Mouse (Mus musculus): Measurements from ENCODE around the gene Sept11. TPM values are rescaled to one million over a fixed set of nuclear protein-coding genes. Genes with fewer than 3 reads are reported as not detected.
A peak's percentile ranks its signal among the peaks of the same experiment; 100 is the strongest.

Gene Sept11
- polyA plus RNA-seq, 1 experiment from 2014 or later: 155 TPM

DNA sequence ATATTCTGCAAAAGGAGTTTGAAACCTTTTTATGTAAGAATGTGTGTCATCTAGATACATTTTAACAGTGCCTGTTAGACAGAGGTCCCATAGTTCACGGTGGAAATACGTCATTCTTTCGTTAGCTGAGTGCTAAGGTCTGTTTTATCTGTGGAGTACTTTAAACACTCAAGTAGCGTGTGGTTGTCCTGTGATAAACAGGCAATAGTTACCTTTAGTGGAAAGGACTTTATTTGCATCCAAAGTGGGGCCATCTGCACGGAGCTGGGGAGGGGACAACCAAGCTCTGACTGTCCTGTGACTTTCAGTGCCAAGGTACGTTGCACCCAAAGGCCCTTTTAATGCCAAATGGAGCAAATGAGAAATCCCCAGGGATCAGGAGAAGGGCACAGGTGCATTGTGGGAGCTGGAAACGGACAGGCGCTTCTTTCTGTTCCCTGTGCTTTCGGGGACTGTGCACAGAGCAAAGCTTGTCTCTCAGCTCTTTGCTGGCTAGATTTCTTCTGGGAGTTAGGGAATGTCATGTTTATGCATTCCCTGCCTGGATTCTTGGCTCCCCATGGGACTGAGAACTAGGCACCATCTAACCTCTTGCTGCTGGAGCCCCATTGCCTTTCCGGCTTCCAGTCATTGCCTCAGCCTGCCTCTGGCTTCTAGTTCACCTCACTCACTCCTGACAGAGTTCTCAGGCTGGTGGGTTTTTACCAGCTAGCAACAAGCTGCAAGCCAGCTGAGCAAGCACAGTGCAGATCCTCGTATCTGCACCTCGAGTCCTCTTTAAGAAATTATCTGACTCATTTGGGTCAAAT, 56.9 kb downstream of the Sept11 start:
- H3K27me3 ChIP-seq (ENCODE audit: control insufficient read depth, insufficient read depth, low read length): no peaks in the 10 kb centered on the region
- ATAC-seq (ENCODE audit: low FRiP score): no peak
- H3K9me3 ChIP-seq (ENCODE audit: control insufficient read depth, low read length): no peaks in the 10 kb centered on the region
- whole genome bisulfite sequencing: 80% methylated on average over 12 of the region's 12 CpGs
- H3K4me3 ChIP-seq (replicated peaks; ENCODE audit: low read length): no peak overlapping the region
- H3K9ac ChIP-seq: no peak overlapping the region
- no peak for DNase-seq (ENCODE audit: low spot score)
- peaks cover 6% of the 10 kb centered on the region; the same call in 1 of the 2 replicates for H3K4me1 ChIP-seq (replicated peaks; ENCODE audit: control insufficient read depth, insufficient read depth, low read length)
- H3K4me2 ChIP-seq (replicated peaks): no peak overlapping the region
- no peak overlapping the region for H3K27ac ChIP-seq
- peaks cover 23% of the 10 kb centered on the region for H3K36me3 ChIP-seq (replicated peaks; ENCODE audit: control insufficient read depth, insufficient read depth)

DNA sequence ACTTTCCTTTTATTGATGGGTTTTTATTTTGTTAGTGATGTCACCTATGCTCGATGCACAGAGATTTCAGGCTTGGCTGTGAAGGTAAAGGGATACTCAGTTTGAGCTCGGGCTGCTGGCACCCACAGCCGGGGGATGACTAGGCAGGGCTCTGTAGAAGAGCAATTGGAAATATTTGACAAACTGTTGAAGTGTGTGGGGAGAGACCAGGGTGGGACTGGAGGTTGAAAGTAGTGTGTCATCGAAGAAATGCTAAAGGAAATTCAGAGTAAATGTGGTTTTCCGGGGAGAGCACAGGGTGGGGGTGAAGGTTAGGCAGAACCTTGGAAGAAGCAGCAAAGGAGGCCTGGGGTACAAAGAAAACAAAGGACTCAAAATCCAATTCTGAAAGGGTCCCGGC, 58.7 kb downstream of the Sept11 start:
- WGBS: 78% methylated on average over 6 of the region's 6 CpGs
- Histone ChIP-seq H3K9ac (no peak overlapping the region), H3K4me1 (replicated peaks; ENCODE audit: control insufficient read depth, insufficient read depth, low read length) (0 out of 2 replicates have a peak, but pooled peaks cover 2% of the 10 kb centered on the region), H3K27ac (no peak overlapping the region), H3K4me3 (replicated peaks; ENCODE audit: low read length) (no peak overlapping the region), H3K27me3 (ENCODE audit: control insufficient read depth, insufficient read depth, low read length) (no peaks in the 10 kb centered on the region), H3K9me3 (ENCODE audit: control insufficient read depth, low read length) (no peaks in the 10 kb centered on the region), H3K4me2 (replicated peaks) (no peak overlapping the region), H3K36me3 (replicated peaks; ENCODE audit: control insufficient read depth, insufficient read depth) (peaks cover 34% of the 10 kb centered on the region)
- DNase-seq (ENCODE audit: low spot score): no peak
- ATAC-seq (ENCODE audit: low FRiP score): no peak

DNA sequence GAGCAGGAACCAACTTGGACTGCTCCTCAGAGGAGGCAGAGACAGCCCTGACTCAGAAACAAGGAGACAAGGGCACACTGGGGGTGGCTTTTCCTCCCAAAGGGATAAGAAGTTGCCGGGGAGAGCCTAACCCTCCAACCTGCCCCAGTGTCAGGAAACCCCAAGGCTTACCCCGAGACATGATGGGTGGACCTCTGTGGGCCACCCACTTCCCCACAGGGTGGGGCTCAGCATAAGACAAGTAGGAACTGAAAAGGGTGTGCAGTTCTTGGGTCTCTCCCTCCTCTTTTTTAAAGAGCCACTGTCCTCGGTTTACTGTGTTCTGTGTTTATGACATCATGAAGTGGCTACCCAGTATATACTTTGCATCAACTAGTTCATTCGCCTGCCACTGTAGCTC, 59.2 kb downstream of the Sept11 start:
- ATAC-seq (ENCODE audit: low FRiP score): no peak
- WGBS: 91% methylated on average over 4 of the region's 4 CpGs
- H3K4me1 ChIP-seq (replicated peaks; ENCODE audit: control insufficient read depth, insufficient read depth, low read length): 0 out of 2 replicates have a peak, but pooled peaks cover 2% of the 10 kb centered on the region
- DNase-seq (ENCODE audit: low spot score): no peak
- H3K27ac ChIP-seq: no peak overlapping the region
- no peak overlapping the region for H3K4me2 ChIP-seq (replicated peaks)
- no peak overlapping the region for H3K9ac ChIP-seq
- no peak overlapping the region for H3K4me3 ChIP-seq (replicated peaks; ENCODE audit: low read length)
- H3K9me3 ChIP-seq (ENCODE audit: control insufficient read depth, low read length): no peaks in the 10 kb centered on the region
- no peaks in the 10 kb centered on the region for H3K27me3 ChIP-seq (ENCODE audit: control insufficient read depth, insufficient read depth, low read length)
- peaks cover 39% of the 10 kb centered on the region for H3K36me3 ChIP-seq (replicated peaks; ENCODE audit: control insufficient read depth, insufficient read depth)

DNA sequence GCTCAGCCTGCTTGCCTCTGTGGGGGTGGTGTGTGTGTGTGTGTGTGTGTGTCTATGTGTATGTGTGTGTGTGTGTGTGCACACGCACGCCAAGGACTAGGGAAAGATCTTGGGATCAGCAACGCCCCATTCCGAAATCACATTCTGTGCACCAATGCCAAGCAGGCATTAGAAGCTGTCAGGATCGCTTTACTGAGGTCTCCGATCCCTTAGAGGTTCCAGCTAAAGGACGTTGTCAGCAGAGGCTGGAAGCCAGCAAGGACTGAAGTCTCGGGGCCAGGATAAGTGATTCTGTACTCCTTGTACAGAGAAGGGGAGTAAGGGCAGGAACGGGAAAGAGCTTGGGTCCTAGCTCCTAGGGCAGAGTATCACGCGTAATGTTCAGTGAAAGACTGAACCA, 61.2 kb downstream of the Sept11 start:
- H3K4me1 ChIP-seq (replicated peaks; ENCODE audit: control insufficient read depth, insufficient read depth, low read length): 0 out of 2 replicates have a peak, but pooled peaks cover 2% of the 10 kb centered on the region
- H3K27ac ChIP-seq: no peak overlapping the region
- peaks cover 37% of the 10 kb centered on the region for H3K36me3 ChIP-seq (replicated peaks; ENCODE audit: control insufficient read depth, insufficient read depth)
- no peak overlapping the region for H3K4me3 ChIP-seq (replicated peaks; ENCODE audit: low read length)
- H3K27me3 ChIP-seq (ENCODE audit: control insufficient read depth, insufficient read depth, low read length): no peaks in the 10 kb centered on the region
- 86% methylated on average over 11 of the region's 11 CpGs for WGBS
- DNase-seq (ENCODE audit: low spot score) (no peak), ATAC-seq (ENCODE audit: low FRiP score) (no peak)
- no peak overlapping the region for H3K9ac ChIP-seq
- H3K4me2 ChIP-seq (replicated peaks): no peak overlapping the region
- no peaks in the 10 kb centered on the region for H3K9me3 ChIP-seq (ENCODE audit: control insufficient read depth, low read length)

DNA sequence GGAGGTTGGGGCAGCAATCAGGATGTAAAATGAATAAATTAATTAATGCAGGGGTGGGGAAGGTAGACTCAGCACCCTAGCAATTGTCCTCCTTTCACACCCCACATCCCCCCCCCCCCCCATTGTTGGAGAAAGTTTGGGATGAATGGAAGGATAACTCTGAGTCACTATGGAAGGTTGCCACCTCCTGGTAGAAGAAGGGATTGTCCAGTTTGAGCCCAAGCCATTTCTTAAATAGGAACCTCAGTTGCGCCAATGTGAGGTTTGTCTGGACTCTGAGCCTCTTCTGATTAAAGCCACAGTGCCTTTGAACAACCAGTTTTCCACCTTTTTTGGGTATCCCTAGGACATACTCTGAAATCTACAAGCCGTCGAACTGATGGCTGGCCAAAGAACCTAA, 70.3 kb downstream of the Sept11 start:
- 80% methylated on average over 3 of the region's 3 CpGs for WGBS
- Histone ChIP-seq H3K4me1 (replicated peaks; ENCODE audit: control insufficient read depth, insufficient read depth, low read length) (no peaks in the 10 kb centered on the region), H3K9ac (no peak overlapping the region), H3K4me3 (replicated peaks; ENCODE audit: low read length) (no peak overlapping the region), H3K36me3 (replicated peaks; ENCODE audit: control insufficient read depth, insufficient read depth) (peaks cover 65% of the 10 kb centered on the region), H3K27me3 (ENCODE audit: control insufficient read depth, insufficient read depth, low read length) (no peaks in the 10 kb centered on the region), H3K27ac (no peak overlapping the region), H3K4me2 (replicated peaks) (no peak overlapping the region), H3K9me3 (ENCODE audit: control insufficient read depth, low read length) (no peaks in the 10 kb centered on the region)
- DNase-seq (ENCODE audit: low spot score): peak; percentile 76
- no peak for ATAC-seq (ENCODE audit: low FRiP score)

DNA sequence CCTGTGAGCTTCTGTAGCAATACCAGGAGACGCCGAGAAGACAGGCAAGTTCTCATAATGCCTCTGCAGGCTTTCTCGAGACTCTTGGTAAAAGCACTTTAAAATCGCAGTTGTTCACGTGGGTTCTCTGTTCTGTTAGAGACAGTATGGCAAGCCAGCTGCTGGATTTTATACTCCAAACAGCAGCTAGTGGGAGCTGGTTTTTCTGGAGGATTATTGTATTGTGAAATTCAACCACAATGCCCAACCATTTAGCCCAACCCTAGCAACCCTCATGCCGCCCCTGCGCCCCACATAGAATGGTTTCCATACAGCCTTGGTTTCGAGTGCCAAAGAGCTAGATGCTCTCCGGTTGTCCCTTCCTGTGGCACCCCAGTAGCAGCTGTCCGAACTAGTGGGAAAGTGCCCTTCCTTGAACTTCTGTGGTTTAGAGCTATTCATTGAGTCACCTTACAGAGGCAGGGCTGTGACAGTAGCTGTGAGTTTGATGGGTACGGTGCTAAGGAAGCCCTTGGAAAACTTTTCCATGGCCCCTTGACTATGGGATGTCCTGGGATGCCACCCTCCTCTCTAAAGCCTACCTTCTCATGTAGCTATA, 74.8 kb downstream of the Sept11 start:
- 91% methylated on average over 11 of the region's 11 CpGs for WGBS
- Histone ChIP-seq H3K4me2 (replicated peaks) (no peak overlapping the region), H3K9ac (no peak overlapping the region), H3K27ac (no peak overlapping the region), H3K36me3 (replicated peaks; ENCODE audit: control insufficient read depth, insufficient read depth) (peaks cover 65% of the 10 kb centered on the region), H3K4me3 (replicated peaks; ENCODE audit: low read length) (no peak overlapping the region), H3K27me3 (ENCODE audit: control insufficient read depth, insufficient read depth, low read length) (no peaks in the 10 kb centered on the region), H3K4me1 (replicated peaks; ENCODE audit: control insufficient read depth, insufficient read depth, low read length) (no peaks in the 10 kb centered on the region), H3K9me3 (ENCODE audit: control insufficient read depth, low read length) (no peaks in the 10 kb centered on the region)
- DNase-seq (ENCODE audit: low spot score): no peak
- no peak for ATAC-seq (ENCODE audit: low FRiP score)

DNA sequence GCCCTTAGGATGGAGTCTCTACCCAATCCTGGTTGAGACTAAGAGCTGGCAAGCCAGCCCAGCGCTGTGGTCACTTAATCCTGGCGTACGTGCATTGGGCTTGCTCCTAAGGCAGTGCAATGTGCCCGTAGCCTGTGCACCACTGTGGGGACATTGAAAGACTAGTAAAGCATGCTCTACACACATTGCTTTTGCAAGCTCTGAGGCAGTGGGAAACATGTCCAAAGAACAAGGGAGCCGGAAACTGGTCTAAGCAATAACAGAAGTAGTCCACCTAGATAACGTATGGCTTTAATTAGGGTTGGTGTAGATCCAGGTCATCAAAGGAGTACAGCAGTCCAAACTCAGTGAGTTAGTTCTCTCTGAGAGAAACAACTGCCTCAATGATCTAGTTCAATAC, 75.4 kb downstream of the Sept11 start:
- DNase-seq (ENCODE audit: low spot score) (no peak), ATAC-seq (ENCODE audit: low FRiP score) (no peak)
- Histone ChIP-seq H3K27ac (no peak overlapping the region), H3K36me3 (replicated peaks; ENCODE audit: control insufficient read depth, insufficient read depth) (peaks cover 70% of the 10 kb centered on the region), H3K4me3 (replicated peaks; ENCODE audit: low read length) (no peak overlapping the region), H3K4me1 (replicated peaks; ENCODE audit: control insufficient read depth, insufficient read depth, low read length) (no peaks in the 10 kb centered on the region), H3K9me3 (ENCODE audit: control insufficient read depth, low read length) (no peaks in the 10 kb centered on the region), H3K27me3 (ENCODE audit: control insufficient read depth, insufficient read depth, low read length) (no peaks in the 10 kb centered on the region), H3K4me2 (replicated peaks) (no peak overlapping the region), H3K9ac (no peak overlapping the region)
- 96% methylated on average over 6 of the region's 6 CpGs for WGBS

DNA sequence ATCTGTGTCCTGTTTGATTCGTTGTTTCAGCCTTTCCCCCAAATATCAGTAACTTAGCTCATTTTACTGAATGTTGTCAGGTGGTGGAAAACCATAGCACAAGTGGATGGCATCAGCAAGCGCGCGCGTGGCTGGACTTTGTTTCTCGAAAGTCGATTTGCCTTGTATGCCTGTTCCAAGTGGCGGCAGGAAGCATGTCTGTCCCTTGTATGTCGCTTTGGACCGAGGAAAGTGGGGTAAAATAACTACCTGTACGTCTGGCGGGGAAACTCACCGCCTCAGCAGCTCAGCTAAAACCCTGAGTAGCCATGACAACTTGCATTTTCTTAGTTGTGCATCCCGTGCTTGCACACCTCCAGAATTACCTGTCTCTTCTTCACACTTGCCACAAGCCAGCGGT, 78.2 kb downstream of the Sept11 start:
- peaks cover 65% of the 10 kb centered on the region for H3K36me3 ChIP-seq (replicated peaks; ENCODE audit: control insufficient read depth, insufficient read depth)
- no peak for ATAC-seq (ENCODE audit: low FRiP score)

DNA sequence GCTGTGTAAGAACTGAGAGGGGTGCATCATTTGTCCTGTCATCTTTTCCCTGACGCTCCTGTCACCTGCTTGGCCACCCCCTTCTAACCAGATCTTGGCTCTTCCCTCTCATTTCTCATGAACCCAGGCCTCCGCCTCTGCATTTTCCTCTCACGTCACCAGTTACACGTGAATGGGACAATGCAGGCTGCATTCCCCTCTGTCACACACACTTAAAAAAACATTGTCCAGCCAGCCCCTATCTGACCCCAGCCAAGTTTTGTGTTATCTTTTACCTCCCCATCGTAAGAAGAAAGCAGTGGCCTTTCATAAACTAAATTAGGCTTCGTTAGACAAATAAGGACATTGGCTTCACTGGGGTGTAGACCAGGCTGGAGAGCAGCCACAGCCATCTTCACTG, 79.3 kb downstream of the Sept11 start:
- WGBS: 81% methylated on average over 6 of the region's 6 CpGs
- peaks cover 65% of the 10 kb centered on the region for H3K36me3 ChIP-seq (replicated peaks; ENCODE audit: control insufficient read depth, insufficient read depth)
- DNase-seq (ENCODE audit: low spot score) (no peak), ATAC-seq (ENCODE audit: low FRiP score) (no peak)
- no peak overlapping the region for H3K4me2 ChIP-seq (replicated peaks)
- no peaks in the 10 kb centered on the region for H3K9me3 ChIP-seq (ENCODE audit: control insufficient read depth, low read length)
- no peaks in the 10 kb centered on the region for H3K4me1 ChIP-seq (replicated peaks; ENCODE audit: control insufficient read depth, insufficient read depth, low read length)
- H3K27me3 ChIP-seq (ENCODE audit: control insufficient read depth, insufficient read depth, low read length): no peaks in the 10 kb centered on the region
- H3K27ac ChIP-seq: no peak overlapping the region
- no peak overlapping the region for H3K9ac ChIP-seq
- H3K4me3 ChIP-seq (replicated peaks; ENCODE audit: low read length): no peak overlapping the region

More for the DNA sequence above, 78.2 kb downstream of the Sept11 start:
- Histone ChIP-seq H3K9me3 (ENCODE audit: control insufficient read depth, low read length) (no peaks in the 10 kb centered on the region), H3K4me1 (replicated peaks; ENCODE audit: control insufficient read depth, insufficient read depth, low read length) (no peaks in the 10 kb centered on the region), H3K27ac (no peak overlapping the region), H3K4me2 (replicated peaks) (no peak overlapping the region), H3K4me3 (replicated peaks; ENCODE audit: low read length) (no peak overlapping the region), H3K9ac (no peak overlapping the region), H3K27me3 (ENCODE audit: control insufficient read depth, insufficient read depth, low read length) (no peaks in the 10 kb centered on the region)
- DNase-seq (ENCODE audit: low spot score): no peak
- 96% methylated on average over 15 of the region's 15 CpGs for WGBS
